Mouse (Mus musculus) G1E (cell line): ENCODE measurements around the gene Kctd3.

ENCODE experiments used
- CTCF ChIP-seq: IDR thresholded peaks from 2 replicates; pipeline ENCODE4 v1.5.1; 2012; ENCODE audit warnings: low read depth, low read length, inconsistent platforms, mixed read lengths
- GATA1 ChIP-seq: IDR thresholded peaks from 2 replicates; pipeline ENCODE4 v1.6.1; 2012; ENCODE audit warnings: borderline replicate concordance, low read length, inconsistent platforms, mixed read lengths
- GATA2 ChIP-seq: IDR thresholded peaks from 2 replicates; pipeline ENCODE4 v1.6.1; 2012; ENCODE audit warnings: low read depth, low read length, inconsistent platforms, borderline replicate concordance
- POLR2AphosphoS5 ChIP-seq: IDR thresholded peaks from 2 replicates; pipeline ENCODE4 v1.6.1; 2012; ENCODE audit warnings: low read depth, low read length, inconsistent platforms; ENCODE audit not compliant: insufficient replicate concordance
- TAL1 ChIP-seq: conservative IDR thresholded peaks from 2 replicates; pipeline ENCODE4 v1.6.1; 2012; ENCODE audit warnings: low read depth, low read length, inconsistent platforms, mixed read lengths

- TF ChIP-seq CTCF (no peak), POLR2AphosphoS5 (no peak), GATA1 (no peak), TAL1 (no peak), GATA2 (no peak)
Measured at GRCm38 (mm10) chr1:189012846-189013586, 5.4 kb upstream of the Kctd3 start.
